Mouse (Mus musculus): Measurements from ENCODE around the gene Gna15.

GRCm38 (mm10) chr10:81459399-81459798 lies 64.6 kb downstream of the Gna15 start:
- TF ChIP-seq EP300 (IDR thresholded peaks at IDR 0.05) (no peak), CTCF (IDR thresholded peaks at IDR 0.05) (no peak)
